Mouse (Mus musculus) stomach, postnatal 0 days (tissue): ENCODE data around the gene Oaz2.

Source experiments
- CTCF ChIP-seq: IDR thresholded peaks from 2 replicates; pipeline ENCODE4 v1.5.1; 2016; ENCODE audit warnings: antibody characterized with exemption, low read depth, mild to moderate bottlenecking, moderate library complexity
- EP300 ChIP-seq: optimal IDR thresholded peaks from 2 replicates; pipeline ENCODE3; 2016; ENCODE audit warnings: antibody characterized with exemption

DNA sequence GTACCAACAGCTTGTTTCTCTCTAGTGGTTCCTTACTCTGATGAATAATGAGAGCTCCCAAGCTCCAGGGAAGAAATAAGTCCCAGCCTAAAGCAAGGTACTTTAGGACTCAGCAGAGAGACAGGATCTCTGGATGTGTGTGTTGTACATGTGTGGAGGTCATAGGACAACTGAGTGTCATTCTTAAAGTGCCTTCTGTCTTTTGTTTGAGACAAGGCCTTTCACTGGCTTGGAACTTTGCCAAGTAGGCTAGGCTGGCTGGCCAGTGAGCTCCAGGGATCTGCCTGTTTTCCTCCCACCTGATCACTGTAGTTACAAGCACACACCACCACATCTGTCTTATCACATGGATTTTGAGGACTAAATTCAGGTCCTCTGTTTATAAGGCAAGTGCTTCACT is 28.5 kb downstream of the Oaz2 start:
- TF ChIP-seq CTCF (no peak), EP300 (no peak)
